Mouse (Mus musculus): ENCODE data around the gene Col24a1. TPM values are rescaled to one million over a fixed set of nuclear protein-coding genes. Genes with fewer than 3 reads are reported as not detected.
A peak's percentile ranks its signal among the peaks of the same experiment; 100 is the strongest.

The Col24a1 gene
- polyA plus RNA-seq, 1 experiment from 2014 or later, result 0.54 TPM

DNA sequence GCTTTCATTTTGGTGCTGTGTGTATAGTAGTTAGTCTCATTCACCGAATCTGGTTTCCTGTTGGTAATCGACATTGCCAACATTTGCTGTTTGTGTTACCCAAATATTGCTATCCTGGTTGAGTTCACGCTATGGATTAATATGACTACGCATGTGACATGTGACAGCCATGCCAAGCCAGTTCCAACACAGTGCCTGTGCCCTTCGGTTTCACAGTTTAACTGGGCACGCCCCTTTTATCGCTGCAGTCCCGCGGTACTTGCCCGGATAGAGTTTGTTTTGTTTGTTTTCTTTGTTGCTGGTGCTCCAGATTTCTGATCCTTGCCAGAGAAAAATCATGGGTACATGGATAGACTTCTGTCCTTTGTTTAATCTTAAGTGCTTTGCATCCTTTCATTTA lies 263.9 kb downstream of the Col24a1 start:
- H3K9ac ChIP-seq (replicated peaks; ENCODE audit: low read depth), result no peak overlapping the region
- no peak overlapping the region for H3K27ac ChIP-seq (ENCODE audit: low read length)
- DNase-seq (ENCODE audit: low spot score), result no peak
- H3K9me3 ChIP-seq (ENCODE audit: low read length), result no peaks in the 10 kb centered on the region
- WGBS, result 89% methylated on average over 10 of the region's 10 CpGs
- ATAC-seq, result no peak
- no peaks in the 10 kb centered on the region for H3K36me3 ChIP-seq (ENCODE audit: insufficient read depth, low read length)
- no peak overlapping the region for H3K4me3 ChIP-seq (ENCODE audit: low read depth, low read length)
- no peak for TF ChIP-seq EP300 (IDR thresholded peaks at IDR 0.05)
- no peak for TF ChIP-seq CTCF (IDR thresholded peaks at IDR 0.05)
- no peak overlapping the region for H3K4me2 ChIP-seq (replicated peaks; ENCODE audit: low read depth, low read length)
- H3K27me3 ChIP-seq (replicated peaks; ENCODE audit: insufficient read depth, low read length), result no peaks in the 10 kb centered on the region
- no peaks in the 10 kb centered on the region for H3K4me1 ChIP-seq (ENCODE audit: insufficient read depth, low read depth, low read length)

DNA sequence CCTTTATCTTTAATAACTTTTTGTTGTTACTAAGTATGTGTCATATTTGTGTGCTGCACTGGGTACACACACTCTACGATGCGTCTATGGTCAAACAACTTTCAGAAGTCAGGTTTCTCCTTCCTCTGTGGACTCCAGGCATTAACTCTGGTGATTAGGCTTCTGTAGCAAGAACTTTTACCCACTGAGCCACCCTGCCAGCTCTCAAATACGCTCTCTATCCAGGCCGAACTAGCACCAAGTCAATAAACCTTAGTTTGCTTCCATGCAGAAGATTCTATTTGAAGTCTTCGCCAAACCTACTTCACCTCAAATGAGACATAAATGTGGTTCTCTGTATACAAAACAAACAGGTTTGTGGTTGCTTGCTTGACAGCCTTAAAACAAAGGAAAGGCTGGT lies 267.4 kb downstream of the Col24a1 start:
- no peak for ATAC-seq
- H3K36me3 ChIP-seq (ENCODE audit: insufficient read depth, low read length), result no peaks in the 10 kb centered on the region
- 81% methylated on average over 5 of the region's 5 CpGs for WGBS
- H3K9ac ChIP-seq (replicated peaks; ENCODE audit: low read depth), result no peak overlapping the region
- no peak for TF ChIP-seq CTCF (IDR thresholded peaks at IDR 0.05)
- TF ChIP-seq EP300 (IDR thresholded peaks at IDR 0.05), result no peak
- H3K4me1 ChIP-seq (ENCODE audit: insufficient read depth, low read depth, low read length), result no peaks in the 10 kb centered on the region
- H3K27me3 ChIP-seq (replicated peaks; ENCODE audit: insufficient read depth, low read length), result no peaks in the 10 kb centered on the region
- H3K4me3 ChIP-seq (ENCODE audit: low read depth, low read length), result no peak overlapping the region
- DNase-seq (ENCODE audit: low spot score), result no peak
- H3K4me2 ChIP-seq (replicated peaks; ENCODE audit: low read depth, low read length), result no peak overlapping the region
- H3K27ac ChIP-seq (ENCODE audit: low read length), result no peak overlapping the region
- H3K9me3 ChIP-seq (ENCODE audit: low read length), result no peaks in the 10 kb centered on the region

- no peak overlapping the region for H3K27ac ChIP-seq (ENCODE audit: low read length)
- DNase-seq (ENCODE audit: low spot score) (no peak), ATAC-seq (no peak)
- TF ChIP-seq CTCF (IDR thresholded peaks at IDR 0.05) (no peak), EP300 (IDR thresholded peaks at IDR 0.05) (no peak)
- 76% methylated on average over 4 of the region's 4 CpGs for WGBS
- no peaks in the 10 kb centered on the region for H3K4me1 ChIP-seq (ENCODE audit: insufficient read depth, low read depth, low read length)
- H3K9me3 ChIP-seq (ENCODE audit: low read length), result no peaks in the 10 kb centered on the region
- H3K36me3 ChIP-seq (ENCODE audit: insufficient read depth, low read length), result no peaks in the 10 kb centered on the region
- no peak overlapping the region for H3K4me2 ChIP-seq (replicated peaks; ENCODE audit: low read depth, low read length)
- H3K4me3 ChIP-seq (ENCODE audit: low read depth, low read length), result no peak overlapping the region
- H3K9ac ChIP-seq (replicated peaks; ENCODE audit: low read depth), result no peak overlapping the region
- no peaks in the 10 kb centered on the region for H3K27me3 ChIP-seq (replicated peaks; ENCODE audit: insufficient read depth, low read length)
These were observed 267.8 kb downstream of the Col24a1 start for GRCm38 (mm10) chr3:145560117-145560516.

GRCm38 (mm10) chr3:145574468-145574867 lies 282.2 kb downstream of the Col24a1 start:
- 84% methylated on average over 3 of the region's 3 CpGs for WGBS
- no peak for TF ChIP-seq CTCF (IDR thresholded peaks at IDR 0.05)
- H3K27ac ChIP-seq (ENCODE audit: low read length), result no peak overlapping the region
- DNase-seq (ENCODE audit: low spot score), result no peak
- peaks cover 4% of the 10 kb centered on the region; the same call in 1 of the 2 replicates for H3K4me1 ChIP-seq (ENCODE audit: insufficient read depth, low read depth, low read length)
- H3K27me3 ChIP-seq (replicated peaks; ENCODE audit: insufficient read depth, low read length), result no peaks in the 10 kb centered on the region
- no peaks in the 10 kb centered on the region for H3K9me3 ChIP-seq (ENCODE audit: low read length)
- H3K36me3 ChIP-seq (ENCODE audit: insufficient read depth, low read length), result 0 out of 2 replicates have a peak, but pooled peaks cover 5% of the 10 kb centered on the region
- H3K9ac ChIP-seq (replicated peaks; ENCODE audit: low read depth), result no peak overlapping the region
- no peak overlapping the region for H3K4me3 ChIP-seq (ENCODE audit: low read depth, low read length)
- H3K4me2 ChIP-seq (replicated peaks; ENCODE audit: low read depth, low read length), result no peak overlapping the region
- ATAC-seq, result no peak

- H3K9me3 ChIP-seq (ENCODE audit: low read length), result no peaks in the 10 kb centered on the region
- 78% methylated on average over 7 of the region's 7 CpGs for WGBS
- H3K27me3 ChIP-seq (replicated peaks; ENCODE audit: insufficient read depth, low read length), result no peaks in the 10 kb centered on the region
- ATAC-seq (no peak), DNase-seq (ENCODE audit: low spot score) (no peak)
- H3K36me3 ChIP-seq (ENCODE audit: insufficient read depth, low read length), result 0 out of 2 replicates have a peak, but pooled peaks cover 5% of the 10 kb centered on the region
- H3K4me1 ChIP-seq (ENCODE audit: insufficient read depth, low read depth, low read length), result peaks cover 4% of the 10 kb centered on the region; the same call in 1 of the 2 replicates
- H3K4me3 ChIP-seq (ENCODE audit: low read depth, low read length), result no peak overlapping the region
- H3K27ac ChIP-seq (ENCODE audit: low read length), result no peak overlapping the region
- no peak overlapping the region for H3K9ac ChIP-seq (replicated peaks; ENCODE audit: low read depth)
- TF ChIP-seq EP300 (IDR thresholded peaks at IDR 0.05), result no peak
- H3K4me2 ChIP-seq (replicated peaks; ENCODE audit: low read depth, low read length), result no peak overlapping the region
These were observed 283.1 kb downstream of the Col24a1 start for GRCm38 (mm10) chr3:145575340-145575739.

GRCm38 (mm10) chr3:145575743-145576481 lies 283.6 kb downstream of the Col24a1 start, which contains the start of gene Znhit6:
TSS of gene Znhit6 (plus strand) at chr3:145576205.
- peak within 1 kb of the TSS; percentile 84 for H3K4me2 ChIP-seq (replicated peaks; ENCODE audit: low read depth, low read length)
- H3K4me1 ChIP-seq (ENCODE audit: insufficient read depth, low read depth, low read length), result peaks cover 4% of the 10 kb centered on the region; the same call in 1 of the 2 replicates
- H3K9ac ChIP-seq (replicated peaks; ENCODE audit: low read depth), result peak within 1 kb of the TSS; percentile 33
- WGBS, result 6% methylated on average over 37 of the region's 37 CpGs
- H3K9me3 ChIP-seq (ENCODE audit: low read length), result no peaks in the 10 kb centered on the region
- peak; percentile 97 for DNase-seq (ENCODE audit: low spot score)
- H3K4me3 ChIP-seq (ENCODE audit: low read depth, low read length), result peak within 1 kb of the TSS; percentile 67
- H3K27ac ChIP-seq (ENCODE audit: low read length), result 0 out of 2 replicates have a peak within 1 kb of the TSS, but pooled peaks have one; percentile 26
- H3K36me3 ChIP-seq (ENCODE audit: insufficient read depth, low read length), result 0 out of 2 replicates have a peak, but pooled peaks cover 5% of the 10 kb centered on the region
- peak; percentile 92 for ATAC-seq
- no peaks in the 10 kb centered on the region for H3K27me3 ChIP-seq (replicated peaks; ENCODE audit: insufficient read depth, low read length)
- TF ChIP-seq CTCF (IDR thresholded peaks at IDR 0.05) (peak; percentile 30), EP300 (IDR thresholded peaks at IDR 0.05) (no peak)

Data from lung, postnatal 0 days (tissue).